Mouse (Mus musculus) liver, postnatal 0 days (tissue): Measurements from ENCODE around the gene Gpr87. TPM values are rescaled to one million over a fixed set of nuclear protein-coding genes. Genes with fewer than 3 reads are reported as not detected.

Experiments used
- ATAC-seq: fragments of 200-750 bp; cut with Nextera tagmentation; 2 replicates; pipeline ENCODE4 v1.8.0; 2017; ENCODE audit warnings: mild to moderate bottlenecking, moderate library complexity
- DNase-seq: peaks from one replicate; pipeline ENCODE4 v3.0.0-alpha.2; 2016
- H3K27ac ChIP-seq: fragments of 300-500 bp; sonication (generic); 2 replicates; pipeline ENCODE4 v1.5.1; 2014; ENCODE audit warnings: antibody characterized with exemption, moderate library complexity, mild to moderate bottlenecking, low read depth
- H3K27me3 ChIP-seq: fragments of 300-500 bp; sonication (generic); 2 replicates; pipeline ENCODE4 v1.6.1; 2014; ENCODE audit warnings: low read length, control low read depth, mixed read lengths; ENCODE audit not compliant: insufficient read depth
- H3K36me3 ChIP-seq: fragments of 300-500 bp; sonication (generic); replicated peaks from 2 replicates; pipeline ENCODE4 v1.6.1; 2014; ENCODE audit warnings: mild to moderate bottlenecking, control low read depth, low read length, moderate library complexity, mixed read lengths; ENCODE audit not compliant: insufficient read depth
- H3K4me1 ChIP-seq: fragments of 300-500 bp; sonication (generic); 2 replicates; pipeline ENCODE4 v1.6.1; 2014; ENCODE audit warnings: antibody characterized with exemption, mild to moderate bottlenecking, control low read depth; ENCODE audit not compliant: insufficient read depth
- H3K4me2 ChIP-seq: fragments of 300-500 bp; sonication (generic); 2 replicates; pipeline ENCODE4 v1.6.1; 2014; ENCODE audit warnings: low read depth, mild to moderate bottlenecking, low read length, moderate library complexity, mixed read lengths
- H3K4me3 ChIP-seq: fragments of 300-500 bp; sonication (generic); 2 replicates; pipeline ENCODE4 v1.5.1; 2014; ENCODE audit warnings: low read depth, low read length
- H3K9ac ChIP-seq: fragments of 300-500 bp; sonication (generic); replicated peaks from 2 replicates; pipeline ENCODE4 v1.6.1; 2014; ENCODE audit warnings: mild to moderate bottlenecking, moderate library complexity
- H3K9me3 ChIP-seq: fragments of 300-500 bp; sonication (generic); 2 replicates; pipeline ENCODE4 v1.6.1; 2016; ENCODE audit warnings: mild to moderate bottlenecking, control low read depth, low read length, mixed read lengths
- CTCF ChIP-seq: sonication (generic); IDR thresholded peaks from 2 replicates; pipeline ENCODE4 v1.5.1; 2016; ENCODE audit warnings: antibody characterized with exemption, low read depth
- EP300 ChIP-seq: IDR thresholded peaks from 2 replicates; pipeline ENCODE4 v1.6.1; 2016; ENCODE audit warnings: antibody characterized with exemption, low read depth, mild to moderate bottlenecking
- WGBS: fragments of 180-500 bp; shearing (Covaris S2); extraction: QIAGEN DNeasy Blood & Tissue Kit; methylation state at CpG from one replicate; pipeline ENCODE4 v1.1.7; 2014; ENCODE audit not compliant: insufficient replicate concordance; 5-methylcytosine and 5-hydroxymethylcytosine counted together
- polyA plus RNA-seq: library from polyadenylated mRNA; unstranded; fragments of >200 nt; fragmentation: Nextera tagmentation; extraction: Ambion mirVana; gene quantifications from 2 replicates; pipeline ENCODE4 v1.2.1, GENCODE M21; 2015

Gpr87 gene
- polyA plus RNA-seq, 1 experiment from 2014 or later, result not detected

DNA sequence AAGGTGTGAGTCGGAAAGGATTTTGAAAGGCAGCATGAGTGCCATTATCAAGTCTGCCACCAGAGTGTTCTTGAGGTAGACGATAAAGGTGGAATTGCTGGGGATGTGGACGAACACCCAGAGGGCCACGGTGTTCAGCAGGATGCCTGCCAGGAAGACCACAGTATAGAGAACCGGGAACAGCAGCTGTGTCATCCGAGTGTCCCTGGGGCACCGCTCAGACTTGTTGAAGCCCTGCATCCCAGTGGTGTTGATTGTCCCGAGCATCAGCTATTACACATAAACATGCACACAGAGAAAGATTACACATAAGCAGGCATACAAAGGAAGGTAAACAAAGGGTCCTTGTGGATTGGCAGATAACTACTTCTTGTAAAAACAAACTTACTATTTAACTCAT is 15.2 kb upstream of the Gpr87 start:
- H3K4me3 ChIP-seq, result peak overlapping the region; percentile 32; the same call in 1 of the 2 replicates
- no peaks in the 10 kb centered on the region for H3K9me3 ChIP-seq
- 57% methylated on average over 8 of the region's 8 CpGs for WGBS
- 0 out of 2 replicates have a peak overlapping the region, but pooled peaks have one; percentile 4 for H3K27ac ChIP-seq
- no peak overlapping the region for H3K9ac ChIP-seq
- ATAC-seq, result no peak
- no peaks in the 10 kb centered on the region for H3K27me3 ChIP-seq
- peaks cover 9% of the 10 kb centered on the region for H3K4me1 ChIP-seq
- peak overlapping the region; percentile 49 for H3K4me2 ChIP-seq
- no peak for DNase-seq
- no peak for TF ChIP-seq CTCF
- no peak for TF ChIP-seq EP300
- H3K36me3 ChIP-seq, result no peaks in the 10 kb centered on the region

GRCm38 (mm10) chr3:59208650-59209548 is 14.0 kb upstream of the Gpr87 start:
- H3K36me3 ChIP-seq, result no peaks in the 10 kb centered on the region
- H3K4me2 ChIP-seq, result peak overlapping the region; percentile 30; the same call in 1 of the 2 replicates
- H3K4me1 ChIP-seq, result peaks cover 12% of the 10 kb centered on the region
- no peak overlapping the region for H3K4me3 ChIP-seq
- TF ChIP-seq EP300 (no peak), CTCF (peak; percentile 86)
- 52% methylated on average over 4 of the region's 4 CpGs for WGBS
- no peaks in the 10 kb centered on the region for H3K27me3 ChIP-seq
- no peaks in the 10 kb centered on the region for H3K9me3 ChIP-seq
- H3K9ac ChIP-seq, result no peak overlapping the region
- DNase-seq (no peak), ATAC-seq (peak; percentile 34; the same call in 1 of the 2 replicates)
- H3K27ac ChIP-seq, result no peak overlapping the region

GRCm38 (mm10) chr3:59205941-59206340 is 11.0 kb upstream of the Gpr87 start:
- DNase-seq (no peak), ATAC-seq (no peak)
- H3K4me2 ChIP-seq, result no peak overlapping the region
- no peak overlapping the region for H3K4me3 ChIP-seq
- peak overlapping the region; percentile 39; the same call in 1 of the 2 replicates for H3K27ac ChIP-seq
- no peak for TF ChIP-seq CTCF
- TF ChIP-seq EP300, result no peak
- no peaks in the 10 kb centered on the region for H3K36me3 ChIP-seq
- no peaks in the 10 kb centered on the region for H3K27me3 ChIP-seq
- H3K9ac ChIP-seq, result no peak overlapping the region
- H3K9me3 ChIP-seq, result no peaks in the 10 kb centered on the region
- peaks cover 20% of the 10 kb centered on the region for H3K4me1 ChIP-seq
- 29% methylated on average over 4 of the region's 4 CpGs for WGBS

DNA sequence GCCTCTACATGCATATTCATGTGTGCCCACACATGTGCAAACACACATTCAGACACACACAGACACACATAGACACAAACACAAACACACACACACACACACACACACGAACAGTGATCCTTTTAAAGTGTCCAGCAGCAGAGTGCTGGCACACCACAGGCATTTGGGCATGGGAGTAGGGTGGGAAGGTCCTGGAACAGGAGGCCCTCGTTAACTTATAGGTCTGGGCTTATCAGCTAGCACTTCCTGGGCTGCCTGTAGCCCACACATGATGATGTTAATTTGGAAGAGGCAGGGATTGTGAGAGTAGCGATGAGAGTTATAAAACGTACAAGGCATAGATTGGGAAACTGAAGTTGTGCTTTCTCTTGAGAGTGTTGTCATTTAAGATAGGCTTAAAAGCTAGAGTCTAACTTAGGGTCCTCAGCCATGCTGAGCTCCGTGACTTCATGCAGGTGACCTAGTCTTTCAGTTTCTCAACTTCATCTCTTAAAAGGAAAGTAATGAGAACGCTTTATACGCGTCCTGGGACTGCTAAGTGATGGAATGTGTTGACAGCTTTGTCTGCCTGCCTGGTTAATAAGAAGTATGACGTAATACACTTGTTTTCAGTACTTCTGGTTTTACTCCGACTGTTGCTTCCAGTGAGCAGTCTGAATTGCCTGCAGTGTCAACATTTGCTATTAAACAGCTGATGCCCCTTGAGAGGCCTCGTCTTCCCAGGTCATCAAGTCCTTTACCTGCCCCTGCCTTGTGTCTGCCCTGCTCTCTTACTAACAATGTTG is 10.0 kb upstream of the Gpr87 start:
- 0 out of 2 replicates have a peak overlapping the region, but pooled peaks have one; percentile 11 for H3K4me2 ChIP-seq
- H3K4me1 ChIP-seq, result peaks cover 20% of the 10 kb centered on the region
- peak; percentile 35; the same call in 1 of the 2 replicates for ATAC-seq
- TF ChIP-seq CTCF (no peak), EP300 (no peak)
- no peak for DNase-seq
- H3K4me3 ChIP-seq, result no peak overlapping the region
- no peaks in the 10 kb centered on the region for H3K27me3 ChIP-seq
- H3K36me3 ChIP-seq, result no peaks in the 10 kb centered on the region
- WGBS, result 53% methylated on average over 11 of the region's 11 CpGs
- H3K9me3 ChIP-seq, result no peaks in the 10 kb centered on the region
- no peak overlapping the region for H3K9ac ChIP-seq
- peak overlapping the region; percentile 39; the same call in 1 of the 2 replicates for H3K27ac ChIP-seq

GRCm38 (mm10) chr3:59203802-59204520 is 9.1 kb upstream of the Gpr87 start:
- ATAC-seq (no peak), DNase-seq (no peak)
- Histone ChIP-seq H3K9ac (no peak overlapping the region), H3K36me3 (no peaks in the 10 kb centered on the region), H3K4me1 (peaks cover 20% of the 10 kb centered on the region), H3K27me3 (no peaks in the 10 kb centered on the region), H3K9me3 (no peaks in the 10 kb centered on the region), H3K27ac (no peak overlapping the region), H3K4me3 (no peak overlapping the region), H3K4me2 (no peak overlapping the region)
- TF ChIP-seq CTCF (no peak), EP300 (no peak)
- WGBS, result 63% methylated on average over 8 of the region's 8 CpGs
